Mouse (Mus musculus): ENCODE data around the gene Olfr1368. TPM values are rescaled to one million over a fixed set of nuclear protein-coding genes. Genes with fewer than 3 reads are reported as not detected.
A peak's percentile ranks its signal among the peaks of the same experiment; 100 is the strongest.

Gene Olfr1368
- polyA plus RNA-seq, 1 experiment from 2014 or later: not detected

- ATAC-seq (replicated peaks; ENCODE audit: low FRiP score): peak; percentile 68
- peaks cover 26% of the 10 kb centered on the region for H3K4me1 ChIP-seq
- no peaks in the 10 kb centered on the region for H3K9me3 ChIP-seq (replicated peaks)
- H3K4me2 ChIP-seq: peak overlapping the region; percentile 64
- no peaks in the 10 kb centered on the region for H3K36me3 ChIP-seq
- no peaks in the 10 kb centered on the region for H3K27me3 ChIP-seq
- WGBS: under 1% methylated on average over 11 of the region's 11 CpGs
- peak overlapping the region; percentile 63 for H3K4me3 ChIP-seq (replicated peaks)
- peak overlapping the region; percentile 77 for H3K27ac ChIP-seq
- peak overlapping the region; percentile 35; the same call in 1 of the 2 replicates for H3K9ac ChIP-seq
These were observed 27.4 kb upstream of the Olfr1368 start for GRCm38 (mm10) chr13:21173072-21173471.

- 0 out of 2 replicates have a peak overlapping the region, but pooled peaks have one; percentile 35 for H3K9ac ChIP-seq
- WGBS: 1% methylated on average over 16 of the region's 16 CpGs
- H3K27me3 ChIP-seq: no peaks in the 10 kb centered on the region
- H3K27ac ChIP-seq: peak overlapping the region; percentile 77
- peak; percentile 71 for ATAC-seq (replicated peaks; ENCODE audit: low FRiP score)
- no peaks in the 10 kb centered on the region for H3K9me3 ChIP-seq (replicated peaks)
- H3K4me2 ChIP-seq: peak overlapping the region; percentile 64
- peak overlapping the region; percentile 63 for H3K4me3 ChIP-seq (replicated peaks)
- no peaks in the 10 kb centered on the region for H3K36me3 ChIP-seq
- H3K4me1 ChIP-seq: peaks cover 25% of the 10 kb centered on the region
These were observed 26.8 kb upstream of the Olfr1368 start for GRCm38 (mm10) chr13:21172241-21173027.

GRCm38 (mm10) chr13:21171600-21172150 lies 26.0 kb upstream of the Olfr1368 start:
- Histone ChIP-seq H3K27ac (peak overlapping the region; percentile 23; the same call in 1 of the 2 replicates), H3K9ac (0 out of 2 replicates have a peak overlapping the region, but pooled peaks have one; percentile 31), H3K27me3 (no peaks in the 10 kb centered on the region), H3K4me3 (replicated peaks) (peak overlapping the region; percentile 63), H3K4me2 (peak overlapping the region; percentile 64), H3K9me3 (replicated peaks) (no peaks in the 10 kb centered on the region), H3K36me3 (no peaks in the 10 kb centered on the region), H3K4me1 (peaks cover 25% of the 10 kb centered on the region)
- ATAC-seq (replicated peaks; ENCODE audit: low FRiP score): 0 out of 2 replicates have a peak, but pooled peaks have one; percentile 29
- WGBS: under 1% methylated on average over 12 of the region's 12 CpGs

- no peaks in the 10 kb centered on the region for H3K9me3 ChIP-seq (replicated peaks)
- H3K9ac ChIP-seq: no peak overlapping the region
- H3K36me3 ChIP-seq: no peaks in the 10 kb centered on the region
- H3K4me3 ChIP-seq (replicated peaks): peak overlapping the region; percentile 63
- no peak for ATAC-seq (replicated peaks; ENCODE audit: low FRiP score)
- 7% methylated on average over 15 of the region's 15 CpGs for WGBS
- H3K27me3 ChIP-seq: no peaks in the 10 kb centered on the region
- H3K4me1 ChIP-seq: peaks cover 25% of the 10 kb centered on the region
- H3K27ac ChIP-seq: no peak overlapping the region
- peak overlapping the region; percentile 64 for H3K4me2 ChIP-seq
These were observed 25.5 kb upstream of the Olfr1368 start for GRCm38 (mm10) chr13:21171156-21171530.

GRCm38 (mm10) chr13:21170431-21171155 lies 24.9 kb upstream of the Olfr1368 start:
- H3K9ac ChIP-seq: no peak overlapping the region
- 47% methylated on average over 17 of the region's 17 CpGs for WGBS
- ATAC-seq (replicated peaks; ENCODE audit: low FRiP score): no peak
- no peaks in the 10 kb centered on the region for H3K27me3 ChIP-seq
- no peaks in the 10 kb centered on the region for H3K36me3 ChIP-seq
- H3K4me3 ChIP-seq (replicated peaks): peak overlapping the region; percentile 63
- H3K9me3 ChIP-seq (replicated peaks): no peaks in the 10 kb centered on the region
- H3K4me1 ChIP-seq: peaks cover 25% of the 10 kb centered on the region
- H3K27ac ChIP-seq: no peak overlapping the region
- peak overlapping the region; percentile 92 for H3K4me2 ChIP-seq

GRCm38 (mm10) chr13:21169657-21170430 lies 24.2 kb upstream of the Olfr1368 start:
- under 1% methylated on average over 39 of the region's 39 CpGs for WGBS
- peaks cover 25% of the 10 kb centered on the region for H3K4me1 ChIP-seq
- H3K9ac ChIP-seq: no peak overlapping the region
- ATAC-seq (replicated peaks; ENCODE audit: low FRiP score): peak; percentile 73
- no peaks in the 10 kb centered on the region for H3K36me3 ChIP-seq
- H3K9me3 ChIP-seq (replicated peaks): no peaks in the 10 kb centered on the region
- H3K4me3 ChIP-seq (replicated peaks): peak overlapping the region; percentile 63
- peak overlapping the region; percentile 92 for H3K4me2 ChIP-seq
- H3K27ac ChIP-seq: peak overlapping the region; percentile 78
- no peaks in the 10 kb centered on the region for H3K27me3 ChIP-seq

GRCm38 (mm10) chr13:21169121-21169656 lies 23.5 kb upstream of the Olfr1368 start:
- WGBS: 6% methylated on average over 14 of the region's 14 CpGs
- H3K9me3 ChIP-seq (replicated peaks): no peaks in the 10 kb centered on the region
- no peaks in the 10 kb centered on the region for H3K27me3 ChIP-seq
- no peak for ATAC-seq (replicated peaks; ENCODE audit: low FRiP score)
- peak overlapping the region; percentile 92 for H3K4me2 ChIP-seq
- H3K27ac ChIP-seq: no peak overlapping the region; the same call in 1 of the 2 replicates
- H3K4me1 ChIP-seq: peaks cover 25% of the 10 kb centered on the region
- peak overlapping the region; percentile 63 for H3K4me3 ChIP-seq (replicated peaks)
- no peaks in the 10 kb centered on the region for H3K36me3 ChIP-seq
- peak overlapping the region; percentile 40 for H3K9ac ChIP-seq

GRCm38 (mm10) chr13:21168371-21169011 lies 22.8 kb upstream of the Olfr1368 start:
- Histone ChIP-seq H3K4me3 (replicated peaks) (peak overlapping the region; percentile 63), H3K9ac (peak overlapping the region; percentile 40), H3K4me2 (peak overlapping the region; percentile 92), H3K27ac (peak overlapping the region; percentile 33; the same call in 1 of the 2 replicates), H3K4me1 (peaks cover 20% of the 10 kb centered on the region), H3K27me3 (0 out of 2 replicates have a peak, but pooled peaks cover under 1% of the 10 kb centered on the region), H3K9me3 (replicated peaks) (no peaks in the 10 kb centered on the region), H3K36me3 (no peaks in the 10 kb centered on the region)
- under 1% methylated on average over 16 of the region's 16 CpGs for WGBS
- no peak for ATAC-seq (replicated peaks; ENCODE audit: low FRiP score)

- ATAC-seq (replicated peaks; ENCODE audit: low FRiP score): no peak
- WGBS: under 1% methylated on average over 8 of the region's 8 CpGs
- 0 out of 2 replicates have a peak, but pooled peaks cover 2% of the 10 kb centered on the region for H3K27me3 ChIP-seq
- H3K4me2 ChIP-seq: peak overlapping the region; percentile 92
- H3K4me1 ChIP-seq: peaks cover 17% of the 10 kb centered on the region
- H3K9me3 ChIP-seq (replicated peaks): no peaks in the 10 kb centered on the region
- no peak overlapping the region for H3K27ac ChIP-seq
- peak overlapping the region; percentile 40; the same call in 1 of the 2 replicates for H3K9ac ChIP-seq
- no peaks in the 10 kb centered on the region for H3K36me3 ChIP-seq
- H3K4me3 ChIP-seq (replicated peaks): peak overlapping the region; percentile 63
These were observed 22.2 kb upstream of the Olfr1368 start for GRCm38 (mm10) chr13:21167910-21168300.

- Histone ChIP-seq H3K9ac (peak overlapping the region; percentile 39), H3K36me3 (no peaks in the 10 kb centered on the region), H3K9me3 (replicated peaks) (no peaks in the 10 kb centered on the region), H3K4me2 (peak overlapping the region; percentile 92), H3K27me3 (0 out of 2 replicates have a peak, but pooled peaks cover 2% of the 10 kb centered on the region), H3K27ac (0 out of 2 replicates have a peak overlapping the region, but pooled peaks have one; percentile 34), H3K4me1 (peaks cover 12% of the 10 kb centered on the region), H3K4me3 (replicated peaks) (peak overlapping the region; percentile 63)
- ATAC-seq (replicated peaks; ENCODE audit: low FRiP score): peak; percentile 43; the same call in 1 of the 2 replicates
- WGBS: under 1% methylated on average over 27 of the region's 27 CpGs
These were observed 21.6 kb upstream of the Olfr1368 start for GRCm38 (mm10) chr13:21166936-21167909.
